Mouse (Mus musculus) cortical plate, adult 2 months (tissue): ENCODE results near the gene Aak1.

Source experiments
- CTCF ChIP-seq: fragments of 200-500 bp; IDR thresholded peaks from 2 replicates; pipeline ENCODE4 v1.5.1; 2011; ENCODE audit warnings: mild to moderate bottlenecking, control low read depth, low read length; ENCODE audit not compliant: insufficient read depth; ENCODE audit errors: extremely low read depth
- POLR2A ChIP-seq: fragments of 200-500 bp; IDR thresholded peaks from 2 replicates; pipeline ENCODE4 v1.6.1; 2011; ENCODE audit warnings: mild to moderate bottlenecking, low read length, control low read depth; ENCODE audit not compliant: insufficient read depth; ENCODE audit errors: extremely low read depth

- TF ChIP-seq CTCF (no peak), POLR2A (no peak)
Observed at GRCm38 (mm10) chr6:87028881-87029280, 179.6 kb downstream of the Aak1 start.
